Mouse (Mus musculus) urinary bladder, postnatal 14 days (tissue): ENCODE data around the gene P2rx7.
A peak's percentile ranks its signal among the peaks of the same experiment; 100 is the strongest.
"Not testable (repeated sequence)": the region's sequence is repeated elsewhere in the genome, so short reads cannot be mapped to it uniquely, and the experiment has no call there.

Experiments used
- DNase-seq: peaks from one replicate; pipeline ENCODE4 v3.0.0; 2021; ENCODE audit warnings: low spot score

The P2rx7 gene

DNA sequence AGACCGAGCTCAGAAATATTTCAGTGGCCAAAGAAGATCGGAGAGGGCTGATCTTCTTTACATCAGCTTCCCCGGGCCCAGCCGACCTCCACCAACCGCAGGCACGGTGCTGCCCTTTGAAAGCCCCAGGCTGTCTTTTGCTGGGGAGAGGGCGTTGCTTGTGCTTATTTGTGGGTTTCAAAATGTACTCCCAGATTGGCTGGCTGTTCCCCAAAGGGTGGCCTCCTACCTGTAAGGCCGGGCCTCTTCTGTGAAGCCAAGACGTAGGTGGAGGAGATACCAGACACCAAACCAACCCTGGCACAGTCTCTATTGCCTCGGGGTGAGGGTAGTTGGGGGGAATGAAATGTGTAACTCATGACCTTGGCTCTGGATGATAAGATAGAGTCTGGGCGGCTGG lies 2.3 kb downstream of the P2rx7 start:
- no peak for DNase-seq

DNA sequence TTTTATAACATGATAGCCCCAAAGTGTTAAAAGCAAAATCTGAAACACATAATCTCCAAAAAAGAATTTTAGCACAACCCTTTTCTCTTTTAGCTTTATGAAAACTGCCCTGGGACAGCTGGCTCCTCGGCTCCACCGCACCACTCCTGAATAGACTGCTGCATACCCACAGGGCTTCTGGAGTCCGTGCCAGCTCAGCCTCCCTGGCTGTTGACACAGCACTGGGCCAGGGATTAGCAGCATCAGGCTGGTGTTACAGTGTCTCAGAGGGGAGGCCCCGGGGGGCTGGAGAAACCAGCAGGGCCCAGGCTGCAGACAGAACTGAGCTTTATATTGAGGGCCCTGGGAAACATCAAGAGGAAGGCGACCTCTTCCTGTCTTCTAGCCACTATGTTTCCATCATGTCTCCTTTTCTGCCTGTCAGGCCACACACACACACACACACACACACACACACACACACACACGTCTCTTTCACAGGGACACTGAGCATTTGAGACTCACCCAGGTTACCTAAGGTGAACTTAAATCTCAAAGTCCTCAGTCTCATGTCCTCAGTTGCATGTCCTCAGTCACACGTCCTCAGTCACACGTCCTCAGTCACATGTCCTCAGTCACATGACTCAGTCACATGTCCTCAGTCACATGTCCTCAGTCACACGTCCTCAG lies 3.7 kb downstream of the P2rx7 start:
- peak; percentile 24 for DNase-seq

DNA sequence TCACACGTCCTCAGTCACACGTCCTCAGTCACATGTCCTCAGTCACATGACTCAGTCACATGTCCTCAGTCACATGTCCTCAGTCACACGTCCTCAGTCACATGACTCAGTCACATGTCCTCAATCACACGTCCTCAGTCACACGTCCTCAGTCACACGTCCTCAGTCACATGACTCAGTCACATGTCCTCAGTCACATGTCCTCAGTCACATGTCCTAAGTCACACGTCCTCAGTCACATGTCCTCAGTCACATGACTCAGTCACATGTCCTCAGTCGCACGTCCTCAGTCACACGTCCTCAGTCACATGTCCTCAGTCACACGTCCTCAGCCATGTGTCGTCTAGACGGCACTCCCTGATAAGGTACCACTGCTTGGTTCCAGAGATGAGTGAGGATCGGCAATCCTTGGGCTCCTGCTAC lies 4.3 kb downstream of the P2rx7 start:
- not testable (repeated sequence) for DNase-seq

DNA sequence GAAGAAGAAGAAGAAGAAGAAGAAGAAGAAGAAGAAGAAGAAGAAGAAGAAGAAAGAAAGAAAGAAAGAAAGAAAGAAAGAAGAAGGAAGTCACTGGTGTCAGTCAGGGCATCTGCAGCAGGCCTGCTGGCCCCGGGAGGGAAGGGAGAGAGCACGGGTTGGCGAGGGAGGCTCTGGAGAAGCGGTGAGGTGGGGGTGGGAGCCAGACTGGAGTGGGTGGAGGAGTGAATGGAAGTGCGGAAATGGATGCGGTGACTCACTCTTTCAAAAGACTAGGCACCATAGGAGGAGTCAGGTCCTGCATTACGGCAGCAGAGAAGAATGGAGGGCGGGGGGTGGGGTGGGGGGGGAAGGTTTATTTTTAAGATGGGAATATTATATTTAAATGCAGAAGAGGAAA lies 5.6 kb downstream of the P2rx7 start:
- DNase-seq: peak; percentile 14

DNA sequence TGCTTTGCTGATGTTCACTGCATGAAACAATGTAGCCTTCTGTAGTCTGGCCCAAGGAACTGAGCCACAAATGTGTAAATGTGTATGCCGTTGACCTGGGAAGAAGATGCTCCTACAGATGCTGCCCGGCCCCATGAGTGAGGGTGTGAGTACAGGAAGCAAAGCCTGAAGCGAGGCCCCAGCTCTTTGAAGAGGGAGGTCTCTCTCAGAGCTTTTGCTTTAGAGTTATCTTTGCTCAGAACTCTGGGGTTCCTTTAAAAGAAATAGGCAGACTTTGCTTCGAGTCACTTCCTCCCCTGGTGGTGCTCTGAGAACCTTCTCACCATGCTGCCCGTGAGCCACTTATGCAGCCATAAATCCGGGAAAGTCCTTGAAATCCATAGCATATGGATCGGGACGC lies 6.4 kb downstream of the P2rx7 start:
- DNase-seq: no peak

DNA sequence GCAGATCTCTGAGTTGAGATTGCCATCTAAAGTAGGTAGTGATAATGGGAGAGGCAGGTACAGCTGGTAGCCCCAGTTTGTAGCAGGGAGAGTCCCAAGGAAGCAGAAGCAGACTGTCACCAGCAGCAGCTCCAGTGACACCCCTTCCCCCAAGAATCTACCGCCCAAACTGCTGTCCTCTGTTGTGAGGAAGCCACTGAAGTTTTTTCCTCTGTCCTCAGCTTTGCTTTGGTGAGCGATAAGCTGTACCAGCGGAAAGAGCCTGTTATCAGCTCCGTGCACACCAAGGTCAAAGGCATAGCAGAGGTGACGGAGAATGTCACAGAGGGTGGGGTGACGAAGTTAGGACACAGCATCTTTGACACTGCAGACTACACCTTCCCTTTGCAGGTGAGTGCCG lies 8.8 kb downstream of the P2rx7 start:
- no peak for DNase-seq

DNA sequence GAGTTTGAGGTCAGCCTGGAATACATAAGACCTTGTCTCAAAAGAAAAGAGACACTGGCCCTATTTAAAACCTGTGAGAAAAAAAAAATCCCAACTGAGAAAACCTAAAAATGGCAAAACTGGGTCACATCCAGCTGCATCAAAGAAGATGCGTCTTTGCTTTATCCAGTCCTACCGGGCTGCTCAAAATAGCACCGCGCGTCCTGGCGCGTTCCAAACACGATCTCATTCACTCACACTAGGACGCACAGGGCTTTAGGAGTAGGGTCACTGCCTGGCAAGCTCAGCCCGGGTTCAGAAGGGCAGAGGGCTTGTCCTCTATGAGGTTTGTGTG lies 9.4 kb downstream of the P2rx7 start:
- no peak for DNase-seq

DNA sequence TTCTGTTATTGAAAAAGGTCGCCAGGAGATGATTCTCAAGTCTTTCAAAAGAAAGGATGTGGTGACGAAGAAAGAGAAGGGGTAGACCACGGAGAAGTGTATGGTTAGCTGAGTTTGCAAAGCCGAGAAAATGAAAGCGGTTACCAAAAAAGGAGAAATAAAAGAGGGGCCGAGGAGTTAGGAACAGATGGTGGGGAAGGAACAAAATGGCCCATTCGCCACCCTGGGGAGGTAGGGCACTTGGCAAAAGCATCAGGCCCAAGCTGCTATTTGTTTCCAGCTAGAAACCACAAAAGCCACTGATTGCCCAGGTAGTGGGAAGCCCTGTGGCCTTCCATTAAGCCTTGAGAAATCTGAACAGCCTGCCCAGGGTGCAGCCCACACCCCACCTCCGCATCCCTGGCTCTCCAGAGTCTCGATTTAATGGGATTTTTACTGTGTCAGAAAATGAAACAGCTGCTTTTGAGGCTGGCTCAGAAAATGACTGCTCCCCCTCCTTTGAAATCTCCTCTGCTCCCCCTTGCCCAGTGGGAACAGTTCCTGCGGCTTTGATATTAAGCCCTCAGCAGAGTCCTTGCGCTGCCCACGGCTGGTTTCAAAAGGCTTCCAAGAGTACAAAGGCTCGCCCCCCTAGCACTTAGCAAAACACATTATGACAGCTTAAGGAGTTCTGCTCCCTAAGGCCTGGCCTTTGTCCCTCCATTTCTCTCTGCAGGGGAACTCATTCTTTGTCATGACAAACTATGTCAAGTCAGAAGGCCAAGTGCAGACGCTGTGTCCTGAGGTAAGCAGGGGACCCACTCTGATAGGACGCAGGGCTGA lies 9.9 kb downstream of the P2rx7 start:
- peak; percentile 20 for DNase-seq

DNA sequence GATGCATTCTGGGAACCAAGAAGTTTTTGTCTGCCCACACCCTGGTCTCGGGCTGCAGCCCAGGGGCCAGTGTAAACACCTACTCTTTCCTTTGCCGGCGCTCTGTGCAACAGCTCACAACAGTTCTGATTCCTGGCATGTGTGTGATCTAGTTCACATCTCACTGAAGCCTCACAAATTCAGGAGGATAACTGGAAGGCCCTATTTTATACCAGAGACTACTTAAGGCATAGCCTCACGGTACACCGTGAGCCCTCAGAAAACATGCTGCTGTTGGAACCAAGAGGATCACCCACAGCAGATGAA lies 10.5 kb downstream of the P2rx7 start:
- DNase-seq: no peak

DNA sequence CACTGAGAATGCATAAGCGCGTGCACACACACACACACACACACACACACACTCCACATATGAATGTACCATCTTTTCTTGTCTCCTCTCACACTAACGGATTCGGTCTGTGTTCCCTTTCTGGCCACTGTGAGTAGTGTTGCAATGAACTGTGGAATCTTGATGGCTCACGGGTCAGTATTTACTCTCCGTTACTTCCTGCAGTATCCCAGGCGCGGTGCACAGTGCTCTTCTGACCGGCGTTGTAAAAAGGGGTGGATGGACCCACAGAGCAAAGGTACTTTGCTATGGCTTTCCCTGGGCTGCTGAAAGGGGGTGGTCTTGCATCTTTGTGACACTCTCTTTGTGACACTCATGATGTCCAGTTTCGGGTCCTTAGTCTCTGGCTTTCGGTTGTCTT lies 13.1 kb downstream of the P2rx7 start:
- no peak for DNase-seq

DNA sequence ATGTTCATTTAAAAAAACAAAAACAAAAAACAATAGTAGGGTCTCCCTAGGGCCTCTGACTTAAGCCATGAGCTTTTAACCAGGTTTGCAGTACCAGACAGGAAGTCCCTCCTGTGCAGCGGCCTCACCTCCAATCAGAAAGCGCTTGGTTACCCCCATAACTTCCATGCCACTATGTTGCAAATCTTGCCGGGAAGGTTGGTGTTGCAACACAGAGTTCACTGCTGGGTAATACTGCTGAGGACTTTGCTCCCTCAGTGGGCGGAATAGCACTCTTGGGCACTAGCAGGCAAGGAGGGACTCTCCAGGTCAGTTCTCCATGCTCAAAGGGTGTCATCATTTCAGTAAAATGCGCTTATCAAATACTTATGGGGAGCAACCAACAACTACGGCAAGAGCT lies 18.8 kb downstream of the P2rx7 start:
- no peak for DNase-seq

DNA sequence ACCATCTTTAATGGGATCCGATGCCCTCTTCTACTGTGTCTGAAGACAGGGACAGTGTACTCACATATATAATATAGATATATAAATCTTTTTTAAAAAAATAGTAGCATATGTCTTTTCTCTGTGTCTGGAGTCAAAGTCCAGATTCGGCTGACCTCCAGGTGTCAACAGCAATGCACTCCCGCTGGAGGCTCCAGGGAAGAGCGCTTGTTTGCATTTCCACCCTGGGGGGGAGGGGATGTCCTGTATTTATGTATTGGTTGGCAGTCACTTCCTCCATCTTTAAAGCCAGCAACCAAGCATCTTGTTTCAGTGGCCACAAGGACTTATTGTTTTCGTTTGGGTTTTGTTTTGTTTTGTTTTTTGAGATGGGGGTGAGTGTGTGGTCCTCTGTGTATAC lies 21.3 kb downstream of the P2rx7 start:
- no peak for DNase-seq

DNA sequence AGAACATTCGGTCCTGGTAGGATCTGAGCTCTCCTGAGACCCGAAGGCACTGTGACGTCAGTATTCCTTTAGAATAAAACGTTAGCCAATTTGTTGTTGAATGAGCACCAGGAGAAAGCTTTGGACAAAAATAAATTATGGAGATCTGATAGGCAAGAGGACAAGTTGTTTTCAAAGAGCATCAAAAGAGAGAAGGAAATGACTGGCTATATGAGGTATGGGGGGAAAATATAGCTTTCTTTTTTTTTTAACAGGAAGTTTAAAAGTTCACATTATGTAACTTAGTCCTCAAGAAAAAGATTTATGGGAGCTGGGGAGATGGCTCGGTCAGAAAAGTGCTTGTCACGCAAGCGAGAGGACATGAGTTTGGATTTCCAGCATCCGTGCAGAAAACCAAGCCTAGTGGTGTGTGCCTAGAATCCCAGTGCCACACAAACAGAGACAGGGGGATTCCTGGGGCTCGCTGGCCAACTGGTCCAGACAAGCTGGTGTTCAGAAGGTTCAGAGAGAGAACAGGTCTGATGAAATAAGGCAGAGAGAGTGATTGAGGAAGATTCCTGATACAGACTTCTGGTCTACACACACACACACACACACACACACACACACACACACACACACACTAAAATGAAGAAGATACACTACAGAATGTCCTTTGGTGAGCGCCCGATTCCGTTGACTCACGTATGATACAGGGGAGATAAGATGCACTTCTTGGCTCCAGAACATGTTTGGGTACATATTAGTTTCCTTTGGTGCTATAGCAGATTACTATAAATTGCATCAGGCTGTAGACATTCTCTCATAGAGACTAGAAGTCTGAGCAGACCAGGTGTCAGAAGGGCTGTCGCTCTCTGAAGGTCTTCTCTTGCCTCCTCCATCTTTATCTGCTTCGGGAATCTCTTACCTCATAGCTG lies 25.5 kb downstream of the P2rx7 start:
- no peak for DNase-seq

DNA sequence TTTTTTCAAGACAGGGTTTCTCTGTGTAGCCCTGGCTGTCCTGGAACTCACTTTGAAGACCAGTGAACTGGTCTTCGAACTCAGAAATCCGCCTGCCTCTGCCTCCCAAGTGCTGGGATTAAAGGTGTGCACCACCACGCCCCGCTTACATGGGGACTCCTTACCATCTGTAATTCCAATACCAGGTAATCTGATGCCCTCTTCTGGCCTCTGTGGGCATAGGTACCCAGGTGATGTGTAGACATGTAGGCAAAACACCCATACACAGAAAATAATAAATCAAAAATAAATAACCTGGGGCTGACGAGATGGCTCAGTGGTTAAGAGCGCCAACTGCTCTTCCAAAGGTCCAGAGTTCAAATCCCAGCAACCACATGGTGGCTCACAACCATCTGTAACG lies 27.9 kb downstream of the P2rx7 start:
- not testable (repeated sequence) for DNase-seq

DNA sequence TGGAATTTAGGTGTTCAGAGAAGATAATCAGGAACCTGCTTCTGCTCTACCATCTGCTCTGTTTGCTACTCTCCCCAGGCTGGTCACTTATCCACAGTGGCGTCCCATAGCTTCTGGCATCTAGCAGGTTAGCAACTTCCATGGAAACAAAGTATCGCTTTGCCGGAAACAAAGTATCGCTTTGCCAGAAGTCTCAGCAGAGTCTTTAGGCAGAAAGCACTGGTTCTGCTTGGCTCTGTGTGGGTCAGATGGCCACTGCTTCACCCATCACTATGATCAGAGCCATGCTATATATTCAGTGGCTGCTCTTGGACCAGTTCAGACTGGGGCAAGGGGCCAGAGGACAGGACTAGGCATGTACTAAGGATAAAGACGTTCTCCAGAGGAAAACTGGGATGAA lies 28.6 kb downstream of the P2rx7 start:
- DNase-seq: no peak

DNA sequence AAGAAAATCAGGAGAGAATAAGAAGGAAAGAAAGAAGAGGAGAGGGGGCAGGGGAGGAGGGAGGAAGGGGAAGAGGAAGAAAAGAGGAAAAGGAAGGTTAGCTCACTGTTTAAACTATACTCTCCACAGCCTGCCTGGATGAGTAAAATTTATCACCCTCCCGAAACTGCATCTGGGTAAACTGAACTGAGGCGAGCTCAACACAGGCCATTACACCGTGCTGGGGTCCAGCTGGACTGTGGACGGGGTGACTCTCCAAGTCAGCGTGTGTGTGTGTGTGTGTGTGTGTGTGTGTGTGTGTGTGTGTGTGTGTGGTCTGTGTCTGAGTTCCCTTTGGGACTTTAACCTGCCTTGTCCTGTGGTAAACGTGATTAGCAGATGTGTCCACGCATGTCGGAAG lies 32.3 kb downstream of the P2rx7 start:
- no peak for DNase-seq

DNA sequence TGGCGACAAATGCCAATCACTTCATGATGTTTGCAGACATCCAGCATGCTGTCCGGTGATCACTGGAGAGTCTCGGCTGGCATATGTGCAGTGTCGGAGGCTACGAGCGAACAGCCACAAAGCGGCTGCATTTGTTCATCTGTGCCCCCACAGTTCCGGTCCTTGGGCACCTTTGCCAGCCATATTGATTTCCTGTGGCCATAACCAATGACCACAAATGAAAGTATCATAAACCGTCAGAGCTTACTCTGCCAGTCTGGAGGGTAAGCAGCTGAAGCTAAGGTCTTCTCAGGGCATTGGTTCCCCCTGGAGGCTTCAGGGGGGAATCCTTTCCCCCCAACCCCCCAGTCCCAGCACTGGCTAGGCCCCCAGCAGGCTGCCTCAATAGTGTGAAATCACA lies 34.3 kb downstream of the P2rx7 start:
- DNase-seq: no peak

DNA sequence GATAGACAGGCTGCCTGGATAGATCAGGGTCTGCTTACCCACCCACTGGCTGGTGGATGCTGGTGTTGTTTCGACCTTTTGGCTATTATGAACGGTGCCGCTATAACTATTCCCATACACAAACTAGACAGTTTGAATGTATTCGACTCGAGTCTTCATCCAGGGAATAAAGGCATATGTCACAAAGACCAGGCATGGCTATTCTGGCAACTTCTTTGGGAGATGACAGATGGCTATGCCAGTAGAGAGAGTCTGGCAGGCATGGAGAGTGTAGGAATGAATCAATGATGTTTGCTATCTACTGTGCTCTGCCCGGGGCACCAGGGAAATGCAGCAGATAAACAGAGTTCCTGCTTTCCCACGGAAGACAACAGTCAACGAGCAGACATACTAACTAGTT lies 36.2 kb downstream of the P2rx7 start:
- no peak for DNase-seq

DNA sequence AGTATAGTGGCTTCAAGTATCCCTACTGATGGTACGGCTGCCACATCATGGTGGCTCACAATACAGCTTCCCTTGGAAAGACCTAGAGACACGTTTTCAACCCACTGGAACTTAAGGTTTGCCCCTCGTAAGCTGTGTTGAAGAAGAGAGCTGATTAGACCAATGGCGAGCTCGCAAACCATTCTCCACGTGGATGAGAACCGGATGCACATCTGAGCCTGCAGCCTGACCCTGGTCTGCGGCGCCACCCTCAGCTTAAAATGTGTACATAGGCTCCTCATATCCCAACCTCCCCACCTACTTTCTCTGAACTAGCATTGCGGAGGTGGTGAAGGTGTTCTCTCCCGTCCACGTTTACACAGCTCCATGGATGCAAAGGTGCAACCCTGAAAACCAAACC lies 37.6 kb downstream of the P2rx7 start:
- DNase-seq: no peak

DNA sequence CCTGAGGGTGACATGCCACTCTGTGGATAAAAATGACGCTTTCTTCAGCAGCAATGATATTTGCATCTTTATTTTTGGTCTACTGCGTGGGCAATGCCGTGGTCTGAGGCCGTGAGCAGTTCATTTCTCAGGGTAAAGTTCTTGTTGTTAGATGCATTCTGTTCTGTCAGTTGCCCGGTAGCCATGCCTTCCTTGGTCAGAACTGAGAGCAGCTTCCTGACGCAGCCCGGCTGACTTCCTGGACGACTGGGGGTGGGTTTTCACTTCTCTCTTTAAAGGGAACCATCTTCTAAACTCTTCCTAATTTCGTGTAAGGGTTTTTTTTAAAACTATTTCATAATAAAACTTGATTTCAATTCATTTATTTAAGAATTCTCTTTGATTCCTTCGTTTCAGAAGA lies 40.2 kb downstream of the P2rx7 start:
- DNase-seq: no peak

DNA sequence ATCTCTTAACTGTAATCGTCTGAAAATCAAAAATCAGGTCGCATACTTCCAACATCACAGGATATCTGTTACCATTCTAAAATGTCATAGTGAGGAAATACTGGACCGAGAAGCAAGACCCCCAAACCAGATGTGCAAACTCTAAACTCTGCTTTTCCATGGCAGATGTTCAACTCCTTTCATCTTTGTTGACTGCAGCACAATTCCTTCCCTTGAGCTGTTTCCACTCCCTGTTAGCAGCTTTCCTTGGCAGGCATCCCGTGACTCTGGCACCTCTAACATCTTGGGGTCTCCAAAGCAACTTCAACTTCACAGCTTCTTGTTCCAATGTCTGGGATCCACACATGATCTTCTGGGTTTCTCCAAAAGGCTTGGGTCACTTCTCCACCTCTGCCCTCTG lies 43.7 kb downstream of the P2rx7 start:
- no peak for DNase-seq

DNA sequence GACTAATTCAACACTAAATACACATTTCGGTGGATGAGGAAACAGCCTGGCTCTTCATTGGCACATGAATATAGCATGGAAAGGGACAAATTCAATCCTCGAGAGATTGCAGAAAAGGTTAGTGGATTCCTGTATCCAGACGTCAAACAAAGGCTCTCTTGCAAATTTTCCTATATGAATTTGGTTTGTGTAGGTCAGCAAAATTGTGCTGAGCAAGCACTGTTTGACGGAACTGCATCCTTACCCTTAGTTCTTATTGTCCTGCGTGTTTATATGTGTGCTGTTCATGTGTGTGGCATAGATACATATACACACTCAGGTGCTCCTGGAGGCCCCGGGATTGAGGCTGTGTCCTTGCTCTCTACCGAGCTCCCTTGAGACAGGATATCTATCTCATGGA lies 45.4 kb downstream of the P2rx7 start:
- DNase-seq: no peak

DNA sequence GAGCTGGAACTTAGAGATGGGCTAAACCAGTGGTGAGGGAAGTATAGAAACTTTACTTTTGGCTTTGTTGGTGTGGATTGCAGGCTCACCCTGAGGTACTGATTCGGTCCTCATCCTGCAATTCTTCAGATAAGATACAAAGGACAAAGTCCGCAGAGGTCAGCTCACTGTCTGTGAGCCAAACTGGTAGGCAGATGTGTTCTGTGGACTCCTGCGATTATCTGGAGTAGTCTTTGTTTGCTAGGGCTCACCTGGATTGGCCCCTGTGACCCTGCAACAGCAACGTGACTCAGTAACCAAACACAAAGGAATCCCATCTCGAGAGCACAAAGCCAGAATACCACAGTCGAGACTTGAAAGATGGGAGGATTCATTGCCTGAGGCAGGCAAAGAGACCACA lies 46.8 kb downstream of the P2rx7 start:
- no peak for DNase-seq
